Mouse (Mus musculus) liver, postnatal 0 days (tissue): Measurements from ENCODE around the gene Mpst. TPM values are rescaled to one million over a fixed set of nuclear protein-coding genes. Genes with fewer than 3 reads are reported as not detected.

Experiments
- ATAC-seq: fragments of 200-750 bp; cut with Nextera tagmentation; 2 replicates; pipeline ENCODE4 v1.8.0; 2017; ENCODE audit warnings: mild to moderate bottlenecking, moderate library complexity
- DNase-seq: peaks from one replicate; pipeline ENCODE4 v3.0.0-alpha.2; 2016
- H3K27ac ChIP-seq: fragments of 300-500 bp; sonication (generic); 2 replicates; pipeline ENCODE4 v1.5.1; 2014; ENCODE audit warnings: antibody characterized with exemption, moderate library complexity, mild to moderate bottlenecking, low read depth
- H3K27me3 ChIP-seq: fragments of 300-500 bp; sonication (generic); 2 replicates; pipeline ENCODE4 v1.6.1; 2014; ENCODE audit warnings: low read length, control low read depth, mixed read lengths; ENCODE audit not compliant: insufficient read depth
- H3K36me3 ChIP-seq: fragments of 300-500 bp; sonication (generic); replicated peaks from 2 replicates; pipeline ENCODE4 v1.6.1; 2014; ENCODE audit warnings: mild to moderate bottlenecking, control low read depth, low read length, moderate library complexity, mixed read lengths; ENCODE audit not compliant: insufficient read depth
- H3K4me1 ChIP-seq: fragments of 300-500 bp; sonication (generic); 2 replicates; pipeline ENCODE4 v1.6.1; 2014; ENCODE audit warnings: antibody characterized with exemption, mild to moderate bottlenecking, control low read depth; ENCODE audit not compliant: insufficient read depth
- H3K4me2 ChIP-seq: fragments of 300-500 bp; sonication (generic); 2 replicates; pipeline ENCODE4 v1.6.1; 2014; ENCODE audit warnings: low read depth, mild to moderate bottlenecking, low read length, moderate library complexity, mixed read lengths
- H3K4me3 ChIP-seq: fragments of 300-500 bp; sonication (generic); 2 replicates; pipeline ENCODE4 v1.5.1; 2014; ENCODE audit warnings: low read depth, low read length
- H3K9ac ChIP-seq: fragments of 300-500 bp; sonication (generic); replicated peaks from 2 replicates; pipeline ENCODE4 v1.6.1; 2014; ENCODE audit warnings: mild to moderate bottlenecking, moderate library complexity
- H3K9me3 ChIP-seq: fragments of 300-500 bp; sonication (generic); 2 replicates; pipeline ENCODE4 v1.6.1; 2016; ENCODE audit warnings: mild to moderate bottlenecking, control low read depth, low read length, mixed read lengths
- CTCF ChIP-seq: sonication (generic); IDR thresholded peaks from 2 replicates; pipeline ENCODE4 v1.5.1; 2016; ENCODE audit warnings: antibody characterized with exemption, low read depth
- EP300 ChIP-seq: IDR thresholded peaks from 2 replicates; pipeline ENCODE4 v1.6.1; 2016; ENCODE audit warnings: antibody characterized with exemption, low read depth, mild to moderate bottlenecking
- whole genome bisulfite sequencing: fragments of 180-500 bp; shearing (Covaris S2); extraction: QIAGEN DNeasy Blood & Tissue Kit; methylation state at CpG from one replicate; pipeline ENCODE4 v1.1.7; 2014; ENCODE audit not compliant: insufficient replicate concordance; 5-methylcytosine and 5-hydroxymethylcytosine counted together
- polyA plus RNA-seq: library from polyadenylated mRNA; unstranded; fragments of >200 nt; fragmentation: Nextera tagmentation; extraction: Ambion mirVana; gene quantifications from 2 replicates; pipeline ENCODE4 v1.2.1, GENCODE M21; 2015

Mpst gene
- polyA plus RNA-seq: 4.3 and 7.0 TPM in 2 replicates

GRCm38 (mm10) chr15:78406293-78406934 is at the start of gene Mpst:
TSS of gene Mpst (plus strand) at chr15:78406416.
- H3K27me3 ChIP-seq: no peaks in the 10 kb centered on the region
- TF ChIP-seq CTCF: no peak
- peak; percentile 64; the same call in 1 of the 2 replicates for TF ChIP-seq EP300

GRCm38 (mm10) chr15:78365916-78366315 is 40.3 kb upstream of the Mpst start:
- peaks cover 4% of the 10 kb centered on the region for H3K9me3 ChIP-seq
- no peaks in the 10 kb centered on the region for H3K27me3 ChIP-seq
- no peak for ATAC-seq
- no peak overlapping the region for H3K4me3 ChIP-seq
- WGBS: 53% methylated on average over 2 of the region's 2 CpGs
- H3K36me3 ChIP-seq: no peaks in the 10 kb centered on the region
- no peak overlapping the region for H3K27ac ChIP-seq
- no peak overlapping the region for H3K4me2 ChIP-seq
- no peak for DNase-seq
- no peak for TF ChIP-seq EP300
- no peak for TF ChIP-seq CTCF
- H3K4me1 ChIP-seq: peaks cover 21% of the 10 kb centered on the region; the same call in 1 of the 2 replicates
- H3K9ac ChIP-seq: no peak overlapping the region

More at GRCm38 (mm10) chr15:78406293-78406934, at the start of gene Mpst:
- peak within 1 kb of the TSS; percentile 93 for H3K9ac ChIP-seq
- ATAC-seq: peak; percentile 75
- DNase-seq: peak; percentile 91
- H3K9me3 ChIP-seq: no peaks in the 10 kb centered on the region
- H3K4me2 ChIP-seq: peak within 1 kb of the TSS; percentile 84
- WGBS: under 1% methylated on average over 40 of the region's 40 CpGs
- H3K27ac ChIP-seq: peak within 1 kb of the TSS; percentile 100
- H3K4me1 ChIP-seq: peaks cover 79% of the 10 kb centered on the region
- H3K36me3 ChIP-seq: peaks cover 6% of the 10 kb centered on the region; the same call in 1 of the 2 replicates
- peak within 1 kb of the TSS; percentile 89 for H3K4me3 ChIP-seq

DNA sequence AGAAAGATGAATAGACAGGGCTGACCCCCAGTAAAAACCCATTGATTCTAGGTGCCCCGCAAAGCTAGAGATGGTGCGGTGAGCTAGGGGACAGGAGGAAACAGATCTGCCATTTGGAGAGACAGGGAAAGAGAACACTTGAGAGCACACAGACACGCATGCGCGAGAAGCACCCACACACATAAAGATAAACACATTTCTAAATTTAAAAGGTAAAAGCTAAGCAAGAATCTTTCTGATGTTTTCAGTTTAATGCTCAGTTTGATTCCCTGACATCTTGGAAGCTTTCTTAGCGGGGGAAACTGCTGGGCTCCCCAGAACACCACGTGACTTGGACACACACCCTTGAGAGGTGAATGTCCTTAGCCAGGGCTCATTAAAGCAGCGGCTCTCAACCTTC is 39.3 kb upstream of the Mpst start:
- H3K4me3 ChIP-seq: no peak overlapping the region

GRCm38 (mm10) chr15:78367811-78368210 is 38.4 kb upstream of the Mpst start:
- no peaks in the 10 kb centered on the region for H3K36me3 ChIP-seq
- TF ChIP-seq CTCF: no peak
- no peak for TF ChIP-seq EP300
- no peak overlapping the region for H3K4me2 ChIP-seq
- peaks cover 21% of the 10 kb centered on the region; the same call in 1 of the 2 replicates for H3K4me1 ChIP-seq
- no peaks in the 10 kb centered on the region for H3K27me3 ChIP-seq
- DNase-seq (no peak), ATAC-seq (no peak)
- no peaks in the 10 kb centered on the region for H3K9me3 ChIP-seq
- no peak overlapping the region for H3K4me3 ChIP-seq
- WGBS: 57% methylated on average over 3 of the region's 3 CpGs
- H3K27ac ChIP-seq: no peak overlapping the region; the same call in 1 of the 2 replicates
- H3K9ac ChIP-seq: no peak overlapping the region

More for the DNA sequence above, 39.3 kb upstream of the Mpst start:
- no peak for TF ChIP-seq EP300
- TF ChIP-seq CTCF: no peak
- Histone ChIP-seq H3K9ac (no peak overlapping the region), H3K9me3 (peaks cover 4% of the 10 kb centered on the region), H3K4me2 (no peak overlapping the region), H3K27me3 (no peaks in the 10 kb centered on the region), H3K27ac (no peak overlapping the region), H3K4me1 (peaks cover 21% of the 10 kb centered on the region; the same call in 1 of the 2 replicates), H3K36me3 (no peaks in the 10 kb centered on the region)
- no peak for ATAC-seq
- DNase-seq: no peak
- 75% methylated on average over 8 of the region's 8 CpGs for WGBS

DNA sequence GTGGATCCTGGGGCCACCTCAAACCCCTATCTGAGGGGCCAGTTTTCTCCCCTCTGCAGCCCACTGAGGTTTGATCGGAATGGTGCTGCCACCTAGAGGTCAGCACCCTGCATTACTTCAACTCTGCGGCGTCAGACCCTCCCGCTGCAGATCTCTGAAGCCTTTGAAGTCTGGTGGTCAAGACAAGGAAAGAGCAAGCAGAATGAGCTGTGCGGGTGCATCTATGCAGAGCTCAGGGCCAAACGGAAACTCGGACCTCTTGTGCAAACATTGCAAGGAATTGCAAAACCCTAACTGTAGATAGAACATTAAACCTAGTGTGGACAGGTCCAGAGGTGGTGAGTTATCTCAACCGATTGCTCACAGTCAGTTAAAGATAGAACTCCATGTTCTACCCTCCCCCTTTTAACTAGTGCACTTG is 37.3 kb upstream of the Mpst start:
- DNase-seq (peak; percentile 67), ATAC-seq (peak; percentile 95)
- Histone ChIP-seq H3K4me2 (peak overlapping the region; percentile 31; the same call in 1 of the 2 replicates), H3K4me3 (no peak overlapping the region), H3K27me3 (no peaks in the 10 kb centered on the region), H3K27ac (peak overlapping the region; percentile 49; the same call in 1 of the 2 replicates), H3K36me3 (no peaks in the 10 kb centered on the region), H3K9me3 (no peaks in the 10 kb centered on the region), H3K4me1 (peaks cover 21% of the 10 kb centered on the region; the same call in 1 of the 2 replicates), H3K9ac (no peak overlapping the region; the same call in 1 of the 2 replicates)
- TF ChIP-seq CTCF: peak; percentile 86
- TF ChIP-seq EP300: peak; percentile 75
- 2% methylated on average over 8 of the region's 8 CpGs for WGBS

GRCm38 (mm10) chr15:78369641-78370040 is 36.6 kb upstream of the Mpst start:
- Histone ChIP-seq H3K27me3 (no peaks in the 10 kb centered on the region), H3K4me3 (no peak overlapping the region), H3K27ac (peak overlapping the region; percentile 49), H3K36me3 (no peaks in the 10 kb centered on the region), H3K9ac (no peak overlapping the region), H3K4me1 (peaks cover 21% of the 10 kb centered on the region; the same call in 1 of the 2 replicates), H3K4me2 (no peak overlapping the region), H3K9me3 (no peaks in the 10 kb centered on the region)
- TF ChIP-seq EP300 (no peak), CTCF (no peak)
- WGBS: 70% methylated on average over 1 of the region's 1 CpGs
- no peak for ATAC-seq
- DNase-seq: no peak
